Mouse (Mus musculus) layer of hippocampus, adult 9-10 months (tissue): Measurements from ENCODE around the gene Mrtfa.

Source experiments
- DNase-seq: peaks from one replicate; pipeline ENCODE4 v3.0.0; 2022; ENCODE audit warnings: low spot score

Gene Mrtfa

DNA sequence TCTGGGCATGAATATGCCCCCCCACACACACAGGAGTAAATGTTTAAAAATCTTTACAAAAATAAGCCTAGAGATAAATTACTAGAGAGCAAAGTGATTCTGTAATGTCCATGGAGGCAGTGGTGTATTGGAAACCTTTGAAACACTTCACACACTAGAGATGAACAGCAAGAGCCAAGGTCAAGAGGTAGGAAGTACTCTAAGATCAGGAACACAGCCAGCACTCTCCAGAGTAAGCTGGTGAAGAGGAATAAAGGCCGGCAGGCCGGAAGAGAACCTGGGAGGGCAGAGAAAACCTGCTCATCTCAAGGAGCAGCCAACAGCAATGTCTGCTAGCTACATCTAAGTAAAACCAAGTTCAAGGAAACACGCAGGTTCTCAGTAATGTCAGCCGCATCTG lies 125.9 kb downstream of the Mrtfa start:
- no peak for DNase-seq

DNA sequence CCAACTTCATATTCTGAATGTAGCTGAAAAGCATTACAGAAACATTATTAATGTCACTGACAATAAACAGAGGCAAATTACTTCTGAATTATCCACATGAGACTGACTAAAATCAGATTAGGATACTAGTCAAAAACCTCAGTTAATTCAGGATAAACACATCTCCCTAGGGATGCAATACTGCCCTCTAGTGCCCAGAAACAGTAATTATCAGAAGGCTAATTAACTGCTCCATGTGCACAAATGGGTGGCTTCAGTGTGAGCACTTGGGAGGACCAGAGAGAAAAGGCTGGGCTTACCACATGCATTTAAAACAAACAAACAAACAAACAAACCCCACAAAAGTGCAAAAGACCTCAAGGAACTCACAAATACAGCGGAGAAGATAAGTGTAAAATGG lies 126.4 kb downstream of the Mrtfa start:
- DNase-seq = no peak

DNA sequence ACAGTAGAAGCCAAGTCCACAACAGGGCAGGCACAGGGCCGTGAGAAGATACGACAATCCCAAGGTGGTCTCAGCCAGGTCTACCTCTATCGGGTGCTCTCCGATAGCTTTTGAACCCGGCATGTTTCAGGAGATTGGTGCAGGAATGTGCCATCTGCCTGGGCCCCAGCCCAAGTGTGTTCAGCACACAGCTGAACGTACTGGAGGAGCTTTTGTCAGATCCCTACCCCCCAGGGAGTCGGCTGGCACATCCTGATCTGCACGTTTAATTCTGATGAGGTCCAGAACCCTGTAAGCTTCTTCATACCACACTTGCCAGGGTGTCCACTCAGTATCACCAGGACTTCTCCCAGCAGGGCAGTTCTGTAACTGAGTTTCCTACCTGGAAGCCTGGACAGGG lies 127.9 kb downstream of the Mrtfa start:
- no peak for DNase-seq

DNA sequence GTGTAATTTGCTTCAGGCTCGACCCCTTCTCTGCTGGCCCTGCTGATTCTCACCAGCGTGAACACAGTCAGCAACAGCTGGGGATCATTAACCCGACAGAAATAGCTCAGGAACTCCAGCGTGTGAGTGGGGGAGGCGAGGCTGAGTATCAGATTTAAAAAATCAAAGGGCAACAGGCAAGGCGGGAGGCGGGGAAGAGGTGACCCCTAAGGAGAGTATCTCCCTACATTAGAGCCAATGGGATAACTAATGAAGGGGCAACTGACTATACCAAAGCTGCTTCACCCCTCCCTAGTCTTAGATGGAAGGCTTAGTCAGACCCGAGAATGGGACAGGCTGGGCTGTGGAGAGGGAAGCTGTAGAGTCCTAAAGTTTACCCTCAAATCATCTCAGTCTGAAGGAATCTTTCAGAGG lies 128.4 kb downstream of the Mrtfa start:
- DNase-seq = no peak

GRCm38 (mm10) chr15:81060975-81061374 lies 129.6 kb downstream of the Mrtfa start:
- DNase-seq = no peak

- no peak for DNase-seq
These were observed 132.8 kb downstream of the Mrtfa start for GRCm38 (mm10) chr15:81057736-81058135.

DNA sequence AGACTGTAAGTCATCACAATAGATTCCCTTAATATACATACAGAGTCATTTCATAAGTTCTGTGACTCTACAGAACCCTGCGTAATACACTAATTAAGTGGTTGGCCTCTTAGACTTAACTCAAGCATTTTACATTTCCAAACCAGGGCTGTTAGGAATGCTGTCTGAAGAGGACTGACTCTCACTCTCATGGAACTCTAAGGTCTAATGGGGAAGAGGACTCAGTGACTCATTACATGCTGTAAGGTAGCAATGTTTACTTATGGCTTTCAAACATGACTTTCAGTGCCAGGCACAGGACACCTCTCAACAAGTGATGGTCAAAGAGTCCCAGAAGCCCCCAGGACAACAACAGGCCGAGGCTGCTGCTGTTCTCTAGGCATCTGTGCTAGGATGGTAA lies 135.1 kb downstream of the Mrtfa start:
- no peak for DNase-seq

DNA sequence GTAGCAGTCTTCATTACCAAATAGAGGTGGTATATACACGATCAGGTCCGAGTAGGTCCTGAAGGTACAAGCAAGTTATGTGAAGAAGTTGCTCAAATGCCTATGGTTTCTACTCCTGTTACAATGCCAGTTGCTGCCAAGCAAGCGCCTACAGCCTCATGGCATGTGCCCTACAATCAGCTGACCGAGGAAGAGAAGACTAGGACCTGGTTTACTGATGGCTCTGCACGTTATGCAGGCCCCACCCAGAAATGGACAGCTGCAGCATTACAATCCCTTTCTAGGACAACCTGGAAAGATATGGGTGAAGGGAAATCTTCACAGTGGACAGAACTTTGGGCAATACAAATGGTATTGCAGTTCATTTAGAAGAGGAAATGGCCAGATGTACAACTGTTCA lies 138.1 kb downstream of the Mrtfa start:
- DNase-seq = no peak

- no peak for DNase-seq
These were observed 140.1 kb downstream of the Mrtfa start for GRCm38 (mm10) chr15:81050488-81050887.

DNA sequence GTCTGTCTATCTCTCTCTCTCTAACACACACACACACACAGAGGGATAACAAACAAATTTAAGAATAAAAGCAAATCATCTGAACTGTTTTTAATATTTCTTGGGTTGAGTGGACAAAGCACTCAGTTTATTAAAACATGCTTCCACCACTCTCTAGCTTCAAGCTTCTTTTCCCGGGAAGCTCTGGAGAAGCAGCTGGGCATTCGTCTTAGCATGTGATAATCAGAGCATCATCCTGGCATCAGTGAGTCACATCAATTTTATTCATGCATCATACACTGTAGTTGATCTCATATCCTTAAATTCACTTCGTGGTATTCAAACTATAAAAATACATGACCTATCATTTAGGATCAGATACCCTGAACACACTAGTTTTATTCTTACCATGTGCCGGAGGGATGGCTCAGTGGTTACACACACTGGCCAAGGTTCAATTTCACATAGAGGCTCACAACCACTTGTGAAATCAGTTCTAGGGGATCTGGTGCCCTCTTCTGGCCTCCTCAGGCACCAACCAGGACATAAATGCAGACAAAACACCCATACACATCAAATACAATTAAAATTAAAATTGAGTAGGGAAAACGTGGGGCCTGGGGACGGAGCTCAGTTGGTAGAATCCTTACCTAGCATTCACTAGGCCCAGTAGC lies 141.0 kb downstream of the Mrtfa start:
- DNase-seq = no peak

- no peak for DNase-seq
These were observed 143.1 kb downstream of the Mrtfa start for GRCm38 (mm10) chr15:81047497-81047896.

GRCm38 (mm10) chr15:81046061-81046460 lies 144.5 kb downstream of the Mrtfa start:
- DNase-seq = no peak

DNA sequence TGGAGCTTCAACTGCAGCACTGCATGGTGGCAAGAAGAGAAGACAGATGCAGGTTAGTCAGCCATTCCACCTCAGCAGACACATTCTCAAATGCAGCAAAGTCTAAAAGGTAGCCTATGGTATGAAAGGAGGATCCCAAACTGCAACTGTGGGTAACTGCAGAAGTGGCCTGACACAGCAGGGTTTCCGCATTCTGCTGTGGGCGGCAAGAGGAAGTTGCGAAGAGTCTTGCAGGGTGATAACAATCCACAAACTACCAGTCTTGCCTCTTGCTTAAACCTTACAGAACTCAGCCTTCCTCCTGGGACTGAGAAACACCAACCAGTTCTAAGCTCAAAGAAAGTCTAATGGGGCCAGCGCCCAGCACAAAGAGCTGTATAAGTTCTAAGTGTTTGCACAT lies 145.2 kb downstream of the Mrtfa start:
- no peak for DNase-seq

DNA sequence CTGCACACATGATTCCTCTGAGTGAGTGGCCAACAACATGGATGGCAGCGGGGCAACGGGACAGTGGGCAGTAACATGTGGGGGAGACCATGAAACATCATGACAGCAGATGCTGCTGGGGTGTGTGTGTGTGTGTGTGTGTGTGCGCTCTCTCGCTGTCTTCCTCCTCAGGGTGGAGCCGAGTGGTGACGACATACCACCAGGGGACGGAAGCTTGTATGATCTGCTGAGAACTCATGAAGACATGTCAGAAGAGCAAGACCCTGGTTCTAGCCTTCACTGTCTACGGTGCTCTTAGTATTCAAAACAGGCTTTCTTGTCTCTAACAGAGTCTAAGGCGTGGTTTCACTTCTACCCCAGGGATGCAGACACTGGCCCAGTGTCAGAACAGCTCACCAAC lies 146.1 kb downstream of the Mrtfa start:
- DNase-seq = no peak

DNA sequence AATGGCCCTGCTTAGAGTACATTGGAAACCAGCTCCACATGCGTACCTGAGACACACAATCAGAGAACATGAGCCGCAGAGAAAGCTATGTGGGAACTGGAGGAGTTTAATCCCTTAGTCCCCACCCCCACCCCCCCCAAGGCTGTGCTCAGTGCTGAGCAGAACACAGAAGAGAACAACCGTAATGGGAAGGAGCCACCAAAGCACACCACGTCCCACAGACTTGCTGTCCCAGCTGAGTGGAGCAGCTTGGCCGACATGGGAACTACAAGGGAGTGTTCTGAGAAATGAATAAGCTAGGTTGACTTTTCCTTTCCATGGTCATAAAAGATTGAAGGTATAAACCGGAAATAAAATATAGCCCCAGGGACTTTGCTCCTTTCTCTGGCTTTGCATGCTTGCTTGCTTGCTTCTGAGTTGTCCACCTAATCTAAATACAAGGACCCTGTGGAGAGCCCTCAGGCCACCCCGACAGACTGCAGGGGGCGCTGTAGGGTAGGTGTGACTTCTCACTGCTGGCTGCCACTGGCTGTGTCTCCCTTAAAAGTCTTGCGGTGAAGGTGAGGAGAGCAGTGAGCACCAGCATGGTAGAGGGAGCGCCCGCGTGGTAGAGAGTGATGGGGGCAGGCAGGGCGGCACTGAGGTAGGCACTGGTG lies 148.2 kb downstream of the Mrtfa start:
- no peak for DNase-seq

- no peak for DNase-seq
These were observed 148.8 kb downstream of the Mrtfa start for GRCm38 (mm10) chr15:81041767-81042166.

DNA sequence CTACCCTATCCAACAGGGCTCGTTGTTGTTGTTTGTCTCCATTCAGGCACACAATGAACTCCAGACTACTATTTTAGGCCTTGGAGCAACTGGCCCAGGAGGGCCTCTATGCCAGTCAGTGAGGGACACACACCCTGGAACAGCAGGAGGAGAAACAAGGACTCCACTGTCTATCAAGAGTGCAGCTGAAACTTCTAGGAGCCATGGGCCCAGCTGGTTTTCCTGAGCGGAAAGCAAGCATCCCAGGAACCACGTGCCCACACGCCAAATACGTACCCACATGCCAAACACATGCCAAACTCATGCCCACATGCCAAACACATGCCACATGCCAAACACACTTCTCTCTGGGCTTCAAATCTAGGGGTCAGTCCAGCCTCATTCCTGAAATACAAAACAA lies 152.1 kb downstream of the Mrtfa start:
- no peak for DNase-seq

GRCm38 (mm10) chr15:81035417-81036162 lies 155.0 kb downstream of the Mrtfa start:
- no peak for DNase-seq

DNA sequence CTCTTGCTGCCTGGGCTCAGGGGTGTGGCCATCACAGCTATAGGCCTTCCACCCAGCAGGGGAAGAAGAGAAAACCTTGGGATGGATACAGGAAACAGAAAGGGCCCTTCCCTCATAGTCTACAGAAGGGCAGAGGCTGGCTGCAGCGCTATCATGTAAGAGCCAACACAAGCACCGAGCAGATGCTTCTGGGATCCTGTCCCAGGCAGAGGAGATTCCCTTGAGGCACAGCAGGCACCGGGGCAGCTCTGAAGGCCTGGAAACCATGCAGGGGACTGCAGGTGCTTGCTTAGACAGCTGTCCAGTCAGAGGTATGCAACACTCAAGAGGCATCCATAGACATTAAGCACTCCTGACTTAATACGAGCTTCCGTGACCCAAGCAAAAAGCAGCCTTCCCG lies 156.4 kb downstream of the Mrtfa start:
- no peak for DNase-seq

DNA sequence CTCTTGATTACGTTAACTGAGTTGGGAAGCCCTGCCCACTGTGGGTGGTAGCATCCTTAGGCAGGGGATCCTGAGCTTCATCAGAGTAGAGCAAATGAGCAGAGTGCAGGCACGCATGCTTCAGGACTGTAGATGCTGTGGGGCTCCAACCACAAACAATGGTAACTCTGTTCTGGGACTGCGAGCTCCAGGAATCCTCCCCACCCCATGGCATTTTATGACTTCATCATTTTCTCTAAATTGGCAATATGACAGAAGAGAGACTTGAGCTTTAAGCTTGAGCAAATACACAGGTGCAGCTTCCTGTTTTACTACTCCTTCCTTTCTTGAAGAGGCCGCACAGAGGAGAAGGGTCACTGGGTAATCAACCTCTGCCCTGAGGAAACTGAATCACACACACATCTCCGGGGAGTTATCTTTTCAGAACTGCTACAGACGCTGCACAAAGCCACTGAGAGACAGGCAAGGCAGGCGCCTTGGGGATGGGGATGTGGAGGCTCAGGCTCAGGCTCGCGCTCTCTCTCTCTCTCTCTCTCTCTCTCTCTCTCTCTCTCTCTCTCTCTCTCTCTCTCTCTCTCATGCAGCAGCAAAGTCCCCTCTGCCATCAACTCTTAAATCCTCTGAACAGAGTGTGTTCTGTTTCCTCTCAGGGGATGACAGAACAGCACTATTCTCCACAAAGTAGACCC lies 157.5 kb downstream of the Mrtfa start:
- no peak for DNase-seq

DNA sequence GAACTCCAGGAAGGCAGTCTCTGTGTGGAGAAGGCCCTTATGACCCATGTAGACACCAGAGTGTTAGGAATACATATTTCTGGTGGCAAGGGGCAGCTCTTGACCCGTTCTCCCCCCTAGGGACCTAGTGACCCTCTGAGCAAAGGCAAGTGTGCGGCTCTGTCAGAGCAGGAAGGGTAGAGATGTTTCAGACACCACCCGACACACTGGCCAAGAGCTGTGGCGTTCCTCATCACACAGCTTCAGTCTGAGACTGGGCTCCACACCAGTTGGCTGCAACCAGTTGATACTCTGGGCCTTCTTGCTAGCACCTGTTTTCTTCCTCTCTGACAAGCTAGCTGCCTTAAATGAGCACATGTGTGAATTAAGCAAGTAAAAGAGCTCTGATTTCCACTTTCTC lies 158.9 kb downstream of the Mrtfa start:
- DNase-seq = no peak

DNA sequence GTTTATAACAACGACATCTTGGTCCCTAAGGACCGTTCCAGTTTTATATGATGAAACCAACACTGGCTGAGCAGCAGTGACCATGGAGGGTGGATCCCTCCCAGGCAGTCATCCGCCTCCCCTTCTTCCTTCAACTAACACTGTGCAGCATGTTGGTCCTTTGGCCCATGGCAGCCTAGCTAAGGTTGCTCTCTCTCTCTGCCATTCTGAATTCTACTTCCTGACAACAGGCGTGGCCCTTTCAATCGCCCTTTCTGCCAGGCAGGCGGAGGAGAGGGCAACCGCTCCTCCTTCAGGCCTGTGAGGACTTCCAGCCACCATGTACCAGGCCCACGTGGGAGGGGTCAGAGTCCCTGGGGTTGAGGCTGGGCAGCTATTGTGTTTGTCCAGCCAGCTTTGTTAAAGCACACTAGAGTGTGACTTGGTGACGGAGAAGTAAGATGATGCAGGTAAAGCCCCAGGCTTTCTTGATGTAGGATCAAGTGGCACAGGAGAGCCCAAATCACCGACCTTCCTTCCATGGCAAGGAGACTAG lies 159.6 kb downstream of the Mrtfa start:
- DNase-seq = no peak
